Mouse (Mus musculus) CH12.LX (cell line): Measurements from ENCODE around the gene Ccdc148. TPM values are rescaled to one million over a fixed set of nuclear protein-coding genes. Genes with fewer than 3 reads are reported as not detected.

Experiments used
- DNase-seq: peaks from one replicate; pipeline ENCODE4 v3.0.0-alpha.2; 2013; ENCODE audit errors: extremely low read depth
- H3K27ac ChIP-seq: 2 replicates; pipeline ENCODE4 v1.5.1; 2012; ENCODE audit warnings: low read depth, mild to moderate bottlenecking, control low read depth, moderate library complexity; ENCODE audit not compliant: insufficient read depth
- H3K27me3 ChIP-seq: replicated peaks from 2 replicates; pipeline ENCODE3; 2012; ENCODE audit warnings: inconsistent platforms
- H3K36me3 ChIP-seq, 2 experiments: replicated peaks in 1 of 2; 2 replicates each; pipeline versions ENCODE3 to v1.6.1; 2012; ENCODE audit warnings: inconsistent platforms in 1 of 2, low read length in 1 of 2, mild to moderate bottlenecking in 1 of 2, mixed read lengths in 1 of 2, moderate library complexity in 1 of 2; ENCODE audit not compliant: control insufficient read depth in 1 of 2, insufficient read depth in 1 of 2
- H3K4me1 ChIP-seq, 2 experiments: 2 replicates each; pipeline ENCODE4 v1.6.1; 2012; ENCODE audit warnings: inconsistent platforms in 1 of 2, moderate library complexity in 1 of 2; ENCODE audit not compliant: insufficient read depth in 2 of 2, control insufficient read depth in 1 of 2
- H3K4me2 ChIP-seq: 2 replicates; pipeline ENCODE4 v1.6.1; 2012; ENCODE audit warnings: low read depth, mild to moderate bottlenecking, control low read depth; ENCODE audit not compliant: poor library complexity, insufficient read depth, severe bottlenecking
- H3K4me3 ChIP-seq, 3 experiments: fragments of 150-350 bp in 1 of 3; sonication (generic) in 1 of 3; replicated peaks in 1 of 3; 2 replicates each; pipeline versions ENCODE3 to v1.5.1; 2011 to 2012; ENCODE audit warnings: low read depth in 2 of 3, low read length in 2 of 3, mild to moderate bottlenecking in 2 of 3, moderate library complexity in 2 of 3, control low read depth in 1 of 3, improper control_type of control experiment in 1 of 3, inconsistent platforms in 1 of 3, mixed read lengths in 1 of 3; ENCODE audit not compliant: poor library complexity in 1 of 3
- H3K79me2 ChIP-seq: replicated peaks from 2 replicates; pipeline ENCODE4 v1.6.1; 2012; ENCODE audit warnings: mild to moderate bottlenecking, moderate library complexity; ENCODE audit not compliant: control insufficient read depth, poor library complexity, insufficient read depth, severe bottlenecking; ENCODE audit errors: extremely low read depth
- H3K9ac ChIP-seq: 2 replicates; pipeline ENCODE4 v1.6.1; 2012; ENCODE audit warnings: low read depth, mild to moderate bottlenecking, control low read depth, moderate library complexity; ENCODE audit not compliant: insufficient read depth
- H3K9me3 ChIP-seq: replicated peaks from 2 replicates; pipeline ENCODE3; 2012; ENCODE audit warnings: low read length, inconsistent platforms, mixed read lengths
- CTCF ChIP-seq, 2 experiments: IDR thresholded peaks in 1 of 2; conservative IDR thresholded peaks in 1 of 2; 2 replicates each; pipeline ENCODE4 v1.5.1; 2011 to 2012; ENCODE audit warnings: low read depth in 2 of 2, low read length in 2 of 2, improper control_type of control experiment in 1 of 2, inconsistent platforms in 1 of 2, mild to moderate bottlenecking in 1 of 2, moderate library complexity in 1 of 2
- E2F4 ChIP-seq: IDR thresholded peaks from 2 replicates; pipeline ENCODE4 v1.6.1; 2011; ENCODE audit warnings: low read depth, low read length, improper control_type of control experiment; ENCODE audit not compliant: insufficient replicate concordance
- ELF1 ChIP-seq: IDR thresholded peaks from 2 replicates; pipeline ENCODE4 v1.6.1; 2014; ENCODE audit warnings: low read depth, mild to moderate bottlenecking, inconsistent platforms, low read length, improper control_type of control experiment
- ETS1 ChIP-seq: conservative IDR thresholded peaks from 2 replicates; pipeline ENCODE4 v1.6.1; 2012; ENCODE audit warnings: low read depth, mild to moderate bottlenecking, inconsistent platforms, low read length, improper control_type of control experiment, moderate library complexity
- GABPA ChIP-seq: IDR thresholded peaks from 2 replicates; pipeline ENCODE4 v1.6.1; 2012; ENCODE audit warnings: low read depth, low read length, improper control_type of control experiment, inconsistent platforms; ENCODE audit not compliant: insufficient replicate concordance
- HCFC1 ChIP-seq: IDR thresholded peaks from 2 replicates; pipeline ENCODE4 v1.6.1; 2012; ENCODE audit warnings: low read depth, mild to moderate bottlenecking, inconsistent platforms, low read length, improper control_type of control experiment
- JUN ChIP-seq: IDR thresholded peaks from 2 replicates; pipeline ENCODE4 v1.6.1; 2011; ENCODE audit warnings: low read depth, mild to moderate bottlenecking, low read length, improper control_type of control experiment, moderate library complexity; ENCODE audit not compliant: insufficient read depth
- MAFK ChIP-seq: IDR thresholded peaks from 2 replicates; pipeline ENCODE4 v1.6.1; 2011; ENCODE audit warnings: low read length, improper control_type of control experiment; ENCODE audit not compliant: insufficient replicate concordance
- MAZ ChIP-seq: IDR thresholded peaks from 2 replicates; pipeline ENCODE4 v1.6.1; 2012; ENCODE audit warnings: low read depth, mild to moderate bottlenecking, inconsistent platforms, low read length, improper control_type of control experiment, moderate library complexity
- MXI1 ChIP-seq: IDR thresholded peaks from 2 replicates; pipeline ENCODE4 v1.6.1; 2011; ENCODE audit warnings: mild to moderate bottlenecking, low read depth, low read length, improper control_type of control experiment
- NRF1 ChIP-seq: IDR thresholded peaks from 2 replicates; pipeline ENCODE4 v1.6.1; 2014; ENCODE audit warnings: low read depth, mild to moderate bottlenecking, inconsistent platforms, low read length, improper control_type of control experiment, moderate library complexity
- POLR2A ChIP-seq: IDR thresholded peaks from 2 replicates; pipeline ENCODE4 v1.6.1; 2011; ENCODE audit warnings: low read depth, mild to moderate bottlenecking, improper control_type of control experiment, low read length
- POLR2AphosphoS2 ChIP-seq: IDR thresholded peaks from 2 replicates; pipeline ENCODE4 v1.6.1; 2011; ENCODE audit warnings: low read depth, low read length, improper control_type of control experiment
- RCOR1 ChIP-seq: conservative IDR thresholded peaks from 2 replicates; pipeline ENCODE4 v1.6.1; 2012; ENCODE audit warnings: low read depth, mild to moderate bottlenecking, inconsistent platforms, low read length, improper control_type of control experiment
- SMC3 ChIP-seq: IDR thresholded peaks from 2 replicates; pipeline ENCODE4 v1.6.1; 2011; ENCODE audit warnings: low read depth, low read length, improper control_type of control experiment
- TBP ChIP-seq: conservative IDR thresholded peaks from 2 replicates; pipeline ENCODE4 v1.6.1; 2011; ENCODE audit warnings: low read depth, low read length, improper control_type of control experiment
- USF2 ChIP-seq: conservative IDR thresholded peaks from 2 replicates; pipeline ENCODE4 v1.6.1; 2011; ENCODE audit warnings: low read depth, low read length, improper control_type of control experiment
- ZC3H11A ChIP-seq: IDR thresholded peaks from 2 replicates; pipeline ENCODE4 v1.6.1; 2012; ENCODE audit warnings: low read depth, mild to moderate bottlenecking, inconsistent platforms, low read length, improper control_type of control experiment
- ZKSCAN1 ChIP-seq: IDR thresholded peaks from 2 replicates; pipeline ENCODE4 v1.6.1; 2012; ENCODE audit warnings: low read depth, inconsistent platforms, low read length, improper control_type of control experiment, borderline replicate concordance
- ZNF384 ChIP-seq: IDR thresholded peaks from 2 replicates; pipeline ENCODE4 v1.6.1; 2012; ENCODE audit warnings: low read depth, low read length, improper control_type of control experiment, inconsistent platforms
- dilution Hi-C: fragments of 300-500 bp; cut with MboI; formaldehyde crosslinking; loops from 2 replicates; pipeline ENCODE4 v1.14.3; 2020; ENCODE audit warnings: low sequenced_read_pairs; ENCODE audit not compliant: extremely low pct_unique_long_range_greater_than_20kb, extremely low pct_ligation_motif_present
- in situ Hi-C: fragments of 300-500 bp; cut with MboI; formaldehyde crosslinking; loops from 3 replicates; pipeline ENCODE4 v1.14.3; 2019; ENCODE audit warnings: low sequenced_read_pairs, low pct_ligation_motif_present, low pct_unique_long_range_greater_than_20kb, mixed read lengths
- polyA plus RNA-seq: library from polyadenylated mRNA; unstranded; fragments of >175 nt; gene quantifications from 2 replicates; pipeline ENCODE4 v1.2.1, GENCODE M21; 2012; ENCODE audit warnings: low read depth; ENCODE audit not compliant: insufficient read length
- total RNA-seq, 2 experiments: library from RNA; depleted of rRNA; stranded (reverse); fragments of 300-350 nt in 1 of 2; fragments of >200 nt in 1 of 2; gene quantifications; 2 replicates each; pipeline ENCODE4 v1.2.3; 2012 to 2014

Gene Ccdc148
- total and polyA plus RNA-seq, 3 experiments, result not detected

- no peak overlapping the region for H3K4me2 ChIP-seq
- H3K79me2 ChIP-seq, result no peaks in the 10 kb centered on the region
- TF ChIP-seq E2F4, result no peak
- TF ChIP-seq MAZ, result no peak
- TF ChIP-seq HCFC1, result no peak
- no peak for TF ChIP-seq POLR2AphosphoS2
- no peak for TF ChIP-seq ELF1
- TF ChIP-seq USF2, result no peak
- no peak for TF ChIP-seq SMC3
- no peak for TF ChIP-seq ZKSCAN1
- no peak for TF ChIP-seq ZNF384
- no peak for TF ChIP-seq NRF1
- no peak for TF ChIP-seq MXI1
- no peak for TF ChIP-seq CTCF (conservative IDR thresholded peaks at IDR 0.05 in 1 of 2, IDR thresholded peaks at IDR 0.05 in 1 of 2; ENCODE audit: low read depth in 2 of 2, low read length in 2 of 2)
- TF ChIP-seq ZC3H11A, result no peak
- no peak for TF ChIP-seq GABPA
- TF ChIP-seq, all 38 proteins: peak for 0
- H3K9me3 ChIP-seq, result peaks cover 61% of the 10 kb centered on the region
- in situ Hi-C loops, result no loop called here
- H3K9ac ChIP-seq, result no peak overlapping the region
- dilution Hi-C loops, result no loop called here
- DNase-seq, result no peak
- H3K27me3 ChIP-seq, result no peaks in the 10 kb centered on the region
- no peaks in the 10 kb centered on the region for H3K36me3 ChIP-seq
- H3K27ac ChIP-seq, result no peak overlapping the region
- no peaks in the 10 kb centered on the region for H3K4me1 ChIP-seq
- H3K4me3 ChIP-seq, result no peak overlapping the region
These were observed 361.4 kb downstream of the Ccdc148 start for GRCm38 (mm10) chr2:58799126-58799525.

- H3K4me2 ChIP-seq, result no peak overlapping the region
- dilution Hi-C loops, result no loop called here
These were observed 363.0 kb downstream of the Ccdc148 start for GRCm38 (mm10) chr2:58797506-58797905.

More at GRCm38 (mm10) chr2:58797506-58797905, 363.0 kb downstream of the Ccdc148 start:
- Histone ChIP-seq H3K27me3 (no peaks in the 10 kb centered on the region), H3K79me2 (no peaks in the 10 kb centered on the region), H3K36me3 (no peaks in the 10 kb centered on the region), H3K9ac (no peak overlapping the region), H3K4me3 (no peak overlapping the region), H3K27ac (no peak overlapping the region), H3K9me3 (peaks cover 62% of the 10 kb centered on the region), H3K4me1 (no peaks in the 10 kb centered on the region)
- TF ChIP-seq POLR2AphosphoS2 (no peak), ETS1 (no peak), MXI1 (no peak), CTCF (conservative IDR thresholded peaks at IDR 0.05 in 1 of 2, IDR thresholded peaks at IDR 0.05 in 1 of 2; ENCODE audit: low read depth in 2 of 2, low read length in 2 of 2) (no peak), RCOR1 (no peak), JUN (no peak), MAFK (no peak), TBP (no peak), POLR2A (no peak)
- no peak for DNase-seq
- in situ Hi-C loops, result no loop called here
